Mouse (Mus musculus) hindbrain, embryonic 12.5 days (tissue): ENCODE measurements around the gene Slc13a2. TPM values are rescaled to one million over a fixed set of nuclear protein-coding genes. Genes with fewer than 3 reads are reported as not detected.

Experiments
- ATAC-seq: fragments of 200-750 bp; cut with Nextera tagmentation; 2 replicates; pipeline ENCODE4 v1.8.0; 2017; ENCODE audit warnings: moderate TSS enrichment; ENCODE audit not compliant: low FRiP score
- H3K27ac ChIP-seq: fragments of 300-500 bp; sonication (generic); 2 replicates; pipeline ENCODE4 v1.5.1; 2016; ENCODE audit warnings: mild to moderate bottlenecking
- H3K27me3 ChIP-seq: fragments of 300-500 bp; sonication (generic); 2 replicates; pipeline ENCODE4 v1.6.1; 2016; ENCODE audit warnings: mild to moderate bottlenecking
- H3K36me3 ChIP-seq: fragments of 300-500 bp; sonication (generic); 2 replicates; pipeline ENCODE4 v1.6.1; 2016; ENCODE audit warnings: mild to moderate bottlenecking
- H3K4me1 ChIP-seq: fragments of 300-500 bp; sonication (generic); 2 replicates; pipeline ENCODE4 v1.6.1; 2016
- H3K4me2 ChIP-seq: fragments of 300-500 bp; sonication (generic); replicated peaks from 2 replicates; pipeline ENCODE4 v1.6.1; 2016; ENCODE audit warnings: mild to moderate bottlenecking
- H3K4me3 ChIP-seq: fragments of 300-500 bp; sonication (generic); 2 replicates; pipeline ENCODE4 v1.5.1; 2016; ENCODE audit warnings: mild to moderate bottlenecking
- H3K9ac ChIP-seq: fragments of 300-500 bp; sonication (generic); 2 replicates; pipeline ENCODE4 v1.6.1; 2016; ENCODE audit warnings: mild to moderate bottlenecking, moderate library complexity
- H3K9me3 ChIP-seq: fragments of 300-500 bp; sonication (generic); replicated peaks from 2 replicates; pipeline ENCODE4 v1.6.1; 2016; ENCODE audit warnings: mild to moderate bottlenecking
- WGBS: fragments of 180-500 bp; shearing (Covaris S2); methylation state at CpG from one replicate; pipeline ENCODE4 v1.1.7; 2016; 5-methylcytosine and 5-hydroxymethylcytosine counted together
- polyA plus RNA-seq: library from polyadenylated mRNA; unstranded; fragments of >200 nt; fragmentation: Nextera tagmentation; extraction: Ambion mirVana; gene quantifications from 2 replicates; pipeline ENCODE4 v1.2.1, GENCODE M21; 2016

Gene Slc13a2
- polyA plus RNA-seq, 1 experiment from 2014 or later = not detected

DNA sequence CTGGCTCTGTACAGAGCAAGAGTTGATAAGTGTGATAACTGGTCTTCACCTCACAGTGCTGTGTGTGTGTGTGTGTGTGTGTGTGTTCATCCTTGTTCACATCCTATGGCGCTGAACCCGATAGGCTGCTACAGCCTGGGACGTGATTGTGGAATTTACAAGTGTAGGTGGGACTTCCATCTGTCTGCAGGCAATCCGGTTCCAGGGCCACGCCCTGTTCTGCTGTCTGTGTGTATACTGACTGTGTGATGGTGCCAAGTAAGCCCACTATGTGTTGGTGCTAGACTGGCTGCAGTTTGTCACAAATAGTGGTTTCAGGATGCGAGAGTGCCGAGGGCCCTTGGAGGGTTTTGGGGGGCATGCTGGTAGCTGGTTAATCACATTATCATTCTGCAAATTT is 39.7 kb downstream of the Slc13a2 start:
- Histone ChIP-seq H3K36me3 (no peaks in the 10 kb centered on the region), H3K9me3 (no peaks in the 10 kb centered on the region), H3K9ac (no peak overlapping the region), H3K4me2 (no peak overlapping the region), H3K27ac (no peak overlapping the region), H3K4me3 (no peak overlapping the region), H3K4me1 (peaks cover 5% of the 10 kb centered on the region; the same call in 1 of the 2 replicates), H3K27me3 (no peaks in the 10 kb centered on the region; the same call in 1 of the 2 replicates)
- ATAC-seq = no peak
- WGBS = 82% methylated on average over 7 of the region's 7 CpGs

DNA sequence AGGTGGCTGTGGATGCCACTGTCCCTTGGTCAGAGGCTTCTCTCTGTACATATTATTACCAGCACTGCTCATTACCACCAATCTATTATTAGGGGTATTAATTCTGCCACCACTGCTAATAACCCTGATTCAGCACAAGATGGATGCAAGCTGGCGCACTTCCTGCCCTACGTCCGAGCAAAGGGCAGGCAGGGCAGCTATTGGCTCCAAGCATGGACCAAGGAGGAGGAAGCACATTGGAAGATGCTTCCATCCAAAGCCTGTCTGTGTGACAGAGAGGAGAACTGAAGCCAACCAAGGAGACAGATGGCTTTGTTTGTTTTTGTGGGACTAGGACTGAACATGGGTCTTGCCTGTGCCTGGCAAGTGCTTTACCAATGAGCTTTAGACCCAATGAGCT is 41.0 kb downstream of the Slc13a2 start:
- H3K4me1 ChIP-seq = peaks cover 5% of the 10 kb centered on the region; the same call in 1 of the 2 replicates
- no peak for ATAC-seq
- no peaks in the 10 kb centered on the region for H3K9me3 ChIP-seq
- H3K4me2 ChIP-seq = no peak overlapping the region
- H3K4me3 ChIP-seq = no peak overlapping the region
- H3K9ac ChIP-seq = no peak overlapping the region
- no peak overlapping the region for H3K27ac ChIP-seq
- no peaks in the 10 kb centered on the region for H3K27me3 ChIP-seq
- 89% methylated on average over 3 of the region's 3 CpGs for WGBS
- H3K36me3 ChIP-seq = no peaks in the 10 kb centered on the region

DNA sequence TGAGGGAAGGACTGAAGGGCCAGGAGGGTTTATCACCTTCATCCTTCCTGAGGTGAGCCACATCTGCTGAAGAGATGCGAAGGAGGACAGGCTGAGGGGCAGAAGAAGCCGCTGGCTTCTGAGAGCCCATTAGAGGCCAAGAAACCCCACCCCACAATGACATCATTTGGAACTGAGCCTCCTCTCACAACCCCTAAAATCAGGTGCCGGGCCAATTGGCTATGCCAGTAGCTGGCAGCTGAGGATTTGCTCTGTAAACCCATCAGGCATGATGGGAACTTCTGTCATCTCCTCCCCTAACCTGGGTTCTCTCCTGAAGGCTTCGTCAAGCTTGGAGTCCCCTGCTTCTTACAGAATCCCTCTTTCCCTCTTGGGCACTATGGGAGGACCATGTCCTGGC is 41.7 kb downstream of the Slc13a2 start:
- no peaks in the 10 kb centered on the region for H3K36me3 ChIP-seq
- no peak overlapping the region for H3K4me2 ChIP-seq
- H3K27me3 ChIP-seq = no peaks in the 10 kb centered on the region
- ATAC-seq = no peak
- H3K27ac ChIP-seq = no peak overlapping the region
- 82% methylated on average over 4 of the region's 4 CpGs for WGBS
- H3K9me3 ChIP-seq = no peaks in the 10 kb centered on the region
- H3K4me1 ChIP-seq = peaks cover 5% of the 10 kb centered on the region; the same call in 1 of the 2 replicates
- no peak overlapping the region for H3K4me3 ChIP-seq
- H3K9ac ChIP-seq = no peak overlapping the region

DNA sequence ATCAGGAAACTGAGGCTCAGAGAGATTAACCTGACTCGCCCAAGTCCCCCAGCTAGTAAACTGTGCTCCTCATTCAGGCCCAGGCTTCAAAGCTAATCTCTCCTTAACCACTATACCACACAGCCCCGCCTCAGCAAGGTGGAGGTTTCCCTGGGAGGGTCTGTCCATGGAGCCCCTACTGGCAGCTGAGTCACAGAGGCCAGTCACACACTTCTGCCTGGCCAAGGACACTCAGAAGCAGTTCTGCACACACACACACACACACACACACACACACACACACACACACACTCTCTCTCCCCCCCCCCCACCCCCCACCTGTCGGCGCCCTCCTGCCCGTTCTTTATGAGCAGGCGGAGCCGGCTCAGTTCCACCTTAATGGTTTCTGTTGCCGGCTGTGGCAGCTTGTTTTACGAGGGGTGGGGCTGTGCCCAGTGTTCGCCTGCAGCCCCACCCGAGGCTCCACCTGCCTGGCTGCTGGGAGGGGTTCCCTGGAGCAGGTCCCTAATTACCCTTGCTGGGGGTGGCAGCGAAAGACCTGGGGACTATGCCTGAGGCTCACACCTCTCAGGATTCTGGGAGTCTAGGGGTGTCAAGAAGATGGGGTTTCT is 44.4 kb downstream of the Slc13a2 start:
- no peaks in the 10 kb centered on the region for H3K27me3 ChIP-seq
- no peak for ATAC-seq
- no peaks in the 10 kb centered on the region for H3K9me3 ChIP-seq
- no peak overlapping the region for H3K27ac ChIP-seq
- no peak overlapping the region for H3K9ac ChIP-seq
- H3K36me3 ChIP-seq = no peaks in the 10 kb centered on the region
- no peak overlapping the region for H3K4me3 ChIP-seq
- no peak overlapping the region for H3K4me2 ChIP-seq
- 56% methylated on average over 12 of the region's 12 CpGs for WGBS
- peaks cover 6% of the 10 kb centered on the region for H3K4me1 ChIP-seq

GRCm38 (mm10) chr11:78374147-78374546 is 47.9 kb downstream of the Slc13a2 start:
- no peak overlapping the region for H3K4me2 ChIP-seq
- no peak overlapping the region for H3K4me3 ChIP-seq
- no peak for ATAC-seq
- H3K36me3 ChIP-seq = no peaks in the 10 kb centered on the region
- no peaks in the 10 kb centered on the region for H3K27me3 ChIP-seq
- H3K9ac ChIP-seq = no peak overlapping the region
- 73% methylated on average over 8 of the region's 8 CpGs for WGBS
- peaks cover 6% of the 10 kb centered on the region for H3K4me1 ChIP-seq
- no peaks in the 10 kb centered on the region for H3K9me3 ChIP-seq
- H3K27ac ChIP-seq = no peak overlapping the region

DNA sequence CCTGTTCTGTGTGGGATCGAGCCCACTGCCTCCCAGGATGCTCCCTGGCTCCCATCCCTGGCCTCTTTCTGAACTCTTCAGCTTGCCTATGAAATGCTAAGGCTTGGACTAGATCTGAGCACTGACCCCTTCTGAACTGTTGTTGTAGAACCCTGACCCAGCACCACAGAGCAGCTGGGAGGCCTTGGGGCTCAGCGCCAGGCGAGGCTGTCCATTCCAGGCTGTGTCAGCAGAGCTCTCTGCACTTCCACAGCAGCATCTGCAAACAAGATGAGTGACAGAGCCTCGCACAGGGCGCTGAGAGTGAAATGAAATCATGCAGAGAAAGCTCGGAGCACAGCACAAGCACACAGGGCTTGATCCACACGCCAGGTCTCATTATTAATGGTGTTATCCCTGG is 49.4 kb downstream of the Slc13a2 start:
- Histone ChIP-seq H3K4me2 (no peak overlapping the region), H3K36me3 (no peaks in the 10 kb centered on the region), H3K27me3 (no peaks in the 10 kb centered on the region), H3K4me3 (no peak overlapping the region), H3K27ac (no peak overlapping the region), H3K9ac (no peak overlapping the region), H3K4me1 (peaks cover 6% of the 10 kb centered on the region), H3K9me3 (no peaks in the 10 kb centered on the region)
- no peak for ATAC-seq
- WGBS = 47% methylated on average over 7 of the region's 7 CpGs

DNA sequence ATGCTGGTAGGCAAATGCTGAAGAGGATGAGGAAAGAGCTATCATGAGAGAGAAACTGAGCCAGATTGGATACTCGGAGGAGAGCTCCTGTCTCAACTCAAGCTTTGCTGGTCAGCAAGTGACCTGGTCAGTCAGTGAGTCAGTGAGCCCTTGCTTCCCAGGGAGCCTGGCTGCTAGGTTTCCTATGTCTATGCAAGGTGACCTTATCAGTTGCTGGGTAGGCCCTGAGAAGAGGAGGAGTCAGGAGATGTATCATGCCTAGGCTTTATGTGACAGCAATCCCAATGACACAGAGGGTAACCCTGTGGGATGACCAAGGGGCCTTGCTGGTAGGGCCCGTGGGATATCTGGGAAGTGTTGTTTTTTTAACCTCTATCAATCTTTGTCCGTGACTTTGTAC is 49.9 kb downstream of the Slc13a2 start:
- Histone ChIP-seq H3K36me3 (no peaks in the 10 kb centered on the region), H3K4me2 (no peak overlapping the region), H3K9ac (no peak overlapping the region), H3K4me3 (no peak overlapping the region), H3K4me1 (peaks cover 6% of the 10 kb centered on the region), H3K9me3 (no peaks in the 10 kb centered on the region), H3K27me3 (no peaks in the 10 kb centered on the region), H3K27ac (no peak overlapping the region)
- no peak for ATAC-seq
- 77% methylated on average over 3 of the region's 3 CpGs for WGBS

DNA sequence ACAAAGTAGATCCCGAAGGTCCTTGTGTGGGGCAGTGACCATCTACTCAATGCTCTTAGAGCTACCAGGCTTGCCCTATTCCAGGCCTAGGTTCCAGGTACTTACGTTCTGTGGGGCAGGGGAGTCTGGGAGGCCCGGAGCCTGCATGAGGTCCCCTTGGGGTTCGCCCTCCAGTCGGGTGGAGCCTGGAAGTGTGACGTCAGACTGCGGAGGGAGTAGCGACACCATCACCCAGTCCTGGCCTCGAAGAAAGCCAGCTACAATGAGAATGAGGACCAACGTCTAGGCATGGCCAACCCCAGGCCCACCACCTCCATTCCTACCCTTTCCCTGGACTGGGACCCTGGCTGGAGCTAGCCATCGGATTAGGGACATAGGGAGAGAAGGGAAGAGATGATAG is 50.3 kb downstream of the Slc13a2 start:
- no peaks in the 10 kb centered on the region for H3K36me3 ChIP-seq
- H3K4me2 ChIP-seq = no peak overlapping the region
- no peak for ATAC-seq
- H3K9me3 ChIP-seq = no peaks in the 10 kb centered on the region
- 87% methylated on average over 11 of the region's 11 CpGs for WGBS
- no peaks in the 10 kb centered on the region for H3K27me3 ChIP-seq
- no peak overlapping the region for H3K4me3 ChIP-seq
- no peak overlapping the region for H3K27ac ChIP-seq
- H3K4me1 ChIP-seq = peaks cover 6% of the 10 kb centered on the region
- H3K9ac ChIP-seq = no peak overlapping the region

DNA sequence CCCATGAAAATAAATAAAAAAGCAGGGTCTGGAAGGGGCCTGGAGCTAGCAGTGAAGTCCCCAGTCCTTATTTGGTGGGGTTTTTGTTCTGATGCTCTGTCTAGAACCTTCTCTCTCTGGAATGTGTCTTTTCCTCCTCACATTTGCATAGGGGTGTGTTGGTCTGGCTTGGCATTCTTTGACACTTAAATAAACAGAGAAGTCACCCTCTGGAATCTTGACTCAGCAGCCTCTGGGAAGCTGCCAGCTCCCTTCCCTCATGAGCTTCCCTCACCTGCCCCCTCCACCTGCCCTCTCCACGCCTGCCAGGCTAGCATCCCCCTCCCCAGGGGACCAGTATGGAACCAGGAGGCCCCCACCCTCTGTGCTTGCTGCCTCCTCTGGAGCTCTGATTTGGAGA is 51.6 kb downstream of the Slc13a2 start:
- no peaks in the 10 kb centered on the region for H3K36me3 ChIP-seq
- no peak overlapping the region for H3K4me3 ChIP-seq
- no peak overlapping the region for H3K9ac ChIP-seq
- 57% methylated on average over 1 of the region's 1 CpGs for WGBS
- H3K27ac ChIP-seq = no peak overlapping the region
- no peak for ATAC-seq
- no peak overlapping the region for H3K4me2 ChIP-seq
- H3K4me1 ChIP-seq = peaks cover 6% of the 10 kb centered on the region
- no peaks in the 10 kb centered on the region for H3K27me3 ChIP-seq
- H3K9me3 ChIP-seq = no peaks in the 10 kb centered on the region

- WGBS = 87% methylated on average over 15 of the region's 15 CpGs
- no peak overlapping the region for H3K4me3 ChIP-seq
Observed at GRCm38 (mm10) chr11:78367456-78368225, 54.4 kb downstream of the Slc13a2 start.

GRCm38 (mm10) chr11:78364103-78364502 is 57.9 kb downstream of the Slc13a2 start:
- Histone ChIP-seq H3K27me3 (no peaks in the 10 kb centered on the region), H3K4me2 (no peak overlapping the region), H3K4me1 (no peaks in the 10 kb centered on the region), H3K4me3 (no peak overlapping the region), H3K9ac (no peak overlapping the region), H3K27ac (no peak overlapping the region), H3K9me3 (no peaks in the 10 kb centered on the region), H3K36me3 (no peaks in the 10 kb centered on the region)
- no peak for ATAC-seq
- WGBS = 55% methylated on average over 8 of the region's 8 CpGs

More at GRCm38 (mm10) chr11:78367456-78368225, 54.4 kb downstream of the Slc13a2 start:
- Histone ChIP-seq H3K9ac (no peak overlapping the region), H3K4me1 (peaks cover 3% of the 10 kb centered on the region), H3K27me3 (no peaks in the 10 kb centered on the region), H3K4me2 (no peak overlapping the region), H3K27ac (no peak overlapping the region), H3K36me3 (no peaks in the 10 kb centered on the region), H3K9me3 (no peaks in the 10 kb centered on the region)
- ATAC-seq = no peak

DNA sequence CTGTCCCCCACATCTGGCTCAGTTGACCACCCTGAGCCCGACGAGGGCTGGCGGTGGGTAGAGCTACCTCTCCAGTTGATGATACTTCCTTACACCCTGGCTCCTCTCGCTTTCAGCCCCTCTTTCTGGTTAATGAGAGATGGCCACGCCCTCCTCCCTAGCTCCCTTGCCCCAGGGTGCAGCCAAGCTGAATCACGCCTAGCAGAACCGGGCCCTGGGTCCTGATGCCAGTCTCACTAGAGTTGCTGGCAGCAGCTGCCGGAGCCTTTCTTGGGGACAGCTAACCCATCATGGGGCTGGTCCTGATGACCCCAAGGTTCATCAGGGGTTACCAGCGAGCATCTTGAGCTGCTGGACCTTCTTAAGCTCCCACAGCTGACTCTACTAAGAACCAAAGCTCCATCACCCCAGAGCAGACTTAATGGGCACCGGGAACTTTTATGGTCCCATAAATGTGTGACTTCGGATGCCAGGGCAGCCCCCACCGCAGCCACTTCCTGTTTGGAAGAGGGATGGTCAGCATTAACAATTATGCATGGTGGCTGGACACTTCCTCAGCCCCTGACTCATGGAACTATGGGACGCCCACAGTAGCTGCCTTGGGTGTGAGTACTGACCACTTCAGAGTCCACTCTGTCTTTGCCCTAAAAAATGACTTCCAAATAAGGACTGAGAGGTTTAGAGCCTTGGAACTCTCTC is 58.6 kb downstream of the Slc13a2 start:
- no peak overlapping the region for H3K4me3 ChIP-seq
- 79% methylated on average over 13 of the region's 13 CpGs for WGBS

More for the DNA sequence above, 58.6 kb downstream of the Slc13a2 start:
- no peaks in the 10 kb centered on the region for H3K36me3 ChIP-seq
- H3K9me3 ChIP-seq = no peaks in the 10 kb centered on the region
- H3K27ac ChIP-seq = no peak overlapping the region
- H3K4me2 ChIP-seq = no peak overlapping the region
- no peak overlapping the region for H3K9ac ChIP-seq
- H3K27me3 ChIP-seq = no peaks in the 10 kb centered on the region
- no peak for ATAC-seq
- H3K4me1 ChIP-seq = no peaks in the 10 kb centered on the region
